Mouse (Mus musculus) frontal cortex, adult 2 months (tissue): ENCODE measurements around the gene Sorbs1. TPM values are rescaled to one million over a fixed set of nuclear protein-coding genes. Genes with fewer than 3 reads are reported as not detected.
A peak's percentile ranks its signal among the peaks of the same experiment; 100 is the strongest.

Experiments
- DNase-seq, 2 experiments: peaks; one replicate each; pipeline ENCODE4 v3.0.0; 2022; ENCODE audit warnings: low spot score in 1 of 2; ENCODE audit errors: extremely low spot score in 1 of 2
- polyA plus RNA-seq: library from polyadenylated mRNA; depleted of rRNA; stranded (reverse); fragments of >200 nt; gene quantifications from 2 replicates; pipeline ENCODE4 v1.2.3, GENCODE M21; 2012

Gene Sorbs1
- polyA plus RNA-seq, 1 experiment: 88.1 TPM

DNA sequence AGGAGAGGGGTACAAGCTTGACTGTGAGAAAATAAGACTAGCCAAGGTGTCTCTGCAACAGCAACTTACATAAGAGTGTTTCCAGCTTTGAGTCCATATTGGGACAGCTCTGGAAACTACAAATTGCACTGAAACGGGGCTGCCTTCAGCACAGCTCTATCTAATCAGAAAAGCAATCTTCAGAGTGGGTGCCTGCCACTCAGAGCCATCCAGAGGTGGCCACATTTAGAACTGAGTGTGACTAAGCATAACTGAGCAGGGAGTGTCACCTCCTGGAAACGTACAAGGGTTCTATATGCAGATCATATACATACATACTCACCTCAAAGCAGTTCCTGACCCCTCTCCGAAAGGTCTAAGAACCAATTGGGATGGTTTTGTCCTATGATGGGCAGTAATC is 71.2 kb downstream of the Sorbs1 start:
- DNase-seq: no peak

DNA sequence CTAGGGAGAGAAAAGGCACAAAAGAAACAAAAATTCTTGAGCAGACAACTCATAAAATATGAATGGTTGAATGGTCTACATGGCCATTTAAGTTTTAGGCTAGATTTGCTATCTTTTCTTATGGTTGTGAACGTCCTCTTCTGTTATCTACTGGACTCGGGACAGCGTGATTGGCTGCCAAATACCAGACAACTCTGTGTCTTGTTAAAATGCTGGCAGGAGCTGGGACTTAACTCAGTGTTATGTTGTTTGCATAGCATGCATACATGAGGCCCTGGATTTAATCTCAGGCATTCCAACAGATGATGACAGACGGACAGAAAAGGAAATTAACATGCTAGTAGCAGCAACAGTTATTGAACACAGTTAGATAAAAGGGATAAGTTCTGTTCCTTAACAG is 72.6 kb downstream of the Sorbs1 start:
- DNase-seq: no peak

DNA sequence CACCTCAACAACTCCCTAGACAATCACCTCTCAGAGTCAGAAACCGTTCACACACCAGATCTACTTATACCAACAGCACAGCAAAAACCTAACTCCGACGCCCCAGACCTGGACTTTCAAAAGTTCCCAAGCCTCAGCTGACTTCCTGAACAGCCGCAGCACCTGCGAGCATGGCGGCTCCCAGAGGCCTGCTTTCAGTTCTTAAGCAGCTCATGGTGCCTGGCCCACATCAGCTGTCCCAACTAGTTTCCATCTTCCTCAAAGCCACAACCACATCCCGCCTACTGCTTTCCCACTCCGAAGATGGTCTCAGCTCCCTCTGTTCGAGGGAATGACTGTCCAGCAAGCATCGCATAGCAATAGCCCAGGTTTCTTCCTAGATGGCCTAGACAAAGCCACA is 74.7 kb downstream of the Sorbs1 start:
- no peak for DNase-seq

DNA sequence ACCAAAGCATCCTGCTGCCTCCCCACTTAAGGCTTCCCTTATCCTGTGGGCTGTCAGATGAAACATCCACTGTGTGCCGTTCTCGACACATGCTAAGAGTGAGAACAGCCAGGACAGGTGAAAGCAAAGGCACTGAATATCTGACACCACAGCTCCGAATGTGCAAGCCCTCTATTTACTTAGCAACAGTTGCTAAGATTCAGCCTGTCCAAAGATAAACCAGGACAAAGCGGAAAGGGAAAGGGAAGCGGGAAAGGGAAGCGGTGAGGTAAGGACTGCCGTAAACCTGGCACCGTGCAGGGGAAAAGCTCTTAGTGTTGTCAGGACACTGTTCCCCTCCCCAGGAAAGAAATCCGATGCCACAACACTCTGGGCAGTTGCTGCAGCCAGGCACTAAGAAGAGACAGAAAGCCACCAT is 75.9 kb downstream of the Sorbs1 start:
- no peak for DNase-seq

DNA sequence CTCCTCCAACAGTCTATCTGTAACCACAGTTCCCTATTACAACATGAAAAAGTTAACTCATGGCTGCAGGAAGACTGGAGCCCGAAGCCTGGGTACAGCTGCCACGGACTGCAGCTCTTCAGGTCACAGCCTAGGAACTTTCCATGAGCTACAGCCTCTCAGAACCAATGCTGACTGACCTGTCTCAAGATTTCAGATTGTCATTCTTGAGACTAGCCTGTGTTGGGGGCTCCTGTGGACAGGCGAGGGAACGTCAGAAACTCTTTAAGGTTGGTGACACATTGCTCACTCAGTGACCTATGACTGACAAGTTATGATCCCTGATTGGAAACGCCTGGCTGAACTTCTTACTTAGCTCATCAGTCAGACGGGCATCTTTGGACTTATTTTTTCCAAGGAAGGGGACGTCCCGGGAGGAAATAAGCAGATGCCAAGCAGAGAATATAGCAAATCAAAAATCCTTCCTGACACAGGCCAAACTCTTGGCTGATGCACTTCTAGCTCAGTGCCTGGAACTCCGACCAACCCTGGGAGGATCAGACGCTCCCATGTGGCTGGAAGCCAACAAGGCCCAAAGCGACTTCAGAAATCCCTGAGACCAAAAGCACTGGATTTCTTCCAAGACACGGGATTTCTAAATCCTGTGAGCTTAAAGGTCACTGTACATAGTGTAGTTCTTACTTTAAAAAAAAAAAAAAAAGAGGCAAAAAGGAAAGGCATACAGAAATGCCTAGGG is 76.9 kb downstream of the Sorbs1 start:
- DNase-seq: no peak

DNA sequence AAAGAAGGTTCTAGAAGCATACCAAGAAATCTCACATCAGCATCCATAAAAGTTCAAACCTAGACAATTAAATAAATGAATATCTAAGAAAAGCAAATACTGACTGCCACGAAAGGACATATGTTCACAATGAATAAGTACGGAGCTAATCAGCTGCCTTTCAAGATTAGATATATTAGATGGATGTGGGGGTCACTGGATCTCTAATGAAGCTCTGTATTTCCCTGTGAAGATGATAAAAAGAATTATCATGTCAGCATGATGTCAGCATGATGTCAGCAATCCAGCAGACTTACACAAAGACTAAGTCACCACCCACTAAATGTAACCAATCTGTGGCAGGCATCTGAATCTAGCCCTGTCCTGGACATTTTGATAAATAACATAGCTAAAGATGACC is 77.8 kb downstream of the Sorbs1 start:
- DNase-seq: no peak

DNA sequence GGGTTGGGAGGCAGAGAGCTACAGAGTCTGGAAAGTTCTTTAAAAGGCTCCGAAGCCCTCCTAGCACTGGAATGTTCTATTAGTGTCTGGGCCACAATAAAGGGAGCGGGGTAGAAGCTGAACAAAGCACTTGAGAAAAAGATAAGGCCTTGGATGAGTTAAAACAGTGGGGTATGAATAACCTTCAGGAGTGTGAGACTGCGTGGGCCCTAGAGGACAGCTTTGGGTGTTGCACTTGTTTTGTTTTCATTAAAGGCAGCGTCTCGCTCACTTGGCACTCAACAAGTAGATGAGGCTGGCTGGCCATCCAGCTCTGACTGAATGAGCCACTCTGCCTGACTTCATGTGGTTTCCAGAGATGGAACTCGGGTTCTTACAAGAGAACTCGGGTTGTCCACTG is 78.5 kb downstream of the Sorbs1 start:
- no peak for DNase-seq

DNA sequence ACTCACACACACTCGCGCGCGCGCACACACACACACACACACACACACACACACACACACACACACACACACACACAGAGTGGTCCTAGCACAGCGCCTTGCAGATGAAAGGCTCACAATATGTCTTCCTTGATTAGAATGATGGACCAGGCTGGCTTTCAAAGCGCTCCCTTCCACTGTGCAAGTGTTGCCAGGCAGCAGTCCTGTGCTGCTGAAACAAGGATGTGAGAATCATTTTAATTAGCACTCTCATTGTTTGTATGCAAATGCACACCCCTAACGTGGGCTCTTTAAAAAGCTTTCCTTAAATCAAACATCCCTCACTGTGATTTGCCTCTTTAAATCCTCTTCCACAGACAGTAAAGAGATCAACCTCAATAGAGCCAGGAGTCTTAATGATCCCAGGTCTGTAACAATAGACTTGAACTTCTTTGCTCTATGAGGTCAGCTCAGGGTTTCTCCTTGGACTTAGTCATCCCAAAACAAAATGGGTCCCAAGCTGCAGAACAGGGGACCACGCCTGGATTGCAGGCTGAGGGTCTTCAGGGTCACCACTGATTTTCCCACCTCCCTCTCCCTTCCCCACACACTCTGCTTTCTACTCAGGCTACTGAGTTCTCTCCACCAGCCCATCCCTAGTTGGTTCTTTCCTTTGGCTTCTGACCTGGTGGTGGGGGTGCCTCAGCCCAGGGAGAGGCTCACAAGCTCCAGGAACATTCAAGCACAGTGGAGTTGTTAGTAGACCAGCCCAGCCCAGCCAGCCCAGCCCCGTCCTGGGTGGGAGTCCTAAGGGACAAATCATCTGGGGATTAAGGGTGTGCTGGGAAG is 79.3 kb downstream of the Sorbs1 start:
- peak in 1 of 2 experiments; percentile 49 for DNase-seq

DNA sequence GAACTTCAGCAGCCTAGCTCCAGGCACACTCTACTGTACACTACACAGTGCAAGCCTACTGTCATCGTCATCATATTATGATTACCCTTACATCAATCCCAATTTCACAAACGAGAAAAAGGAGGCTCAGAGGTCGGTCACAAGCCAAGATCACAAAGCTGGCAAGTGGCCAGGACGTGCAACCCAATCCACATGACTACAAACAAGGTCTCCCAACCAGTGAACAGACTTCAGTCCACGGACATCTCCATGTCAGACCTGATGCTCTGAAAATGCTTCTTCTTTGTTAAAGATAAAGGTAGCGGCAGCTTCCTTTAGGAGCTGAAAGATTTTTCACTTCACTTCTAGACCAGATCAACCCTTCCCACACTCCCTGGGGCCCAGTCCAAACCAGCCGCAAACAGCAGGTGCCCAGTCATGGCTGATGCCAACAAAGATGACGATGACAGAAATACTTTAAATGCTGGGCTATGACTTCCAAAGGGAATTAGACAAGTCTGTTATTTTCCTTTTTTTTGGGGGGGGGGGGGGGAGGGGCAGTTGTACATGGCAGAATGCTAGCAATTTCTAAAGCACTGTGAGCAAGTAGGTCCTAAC is 80.2 kb downstream of the Sorbs1 start:
- DNase-seq: no peak

DNA sequence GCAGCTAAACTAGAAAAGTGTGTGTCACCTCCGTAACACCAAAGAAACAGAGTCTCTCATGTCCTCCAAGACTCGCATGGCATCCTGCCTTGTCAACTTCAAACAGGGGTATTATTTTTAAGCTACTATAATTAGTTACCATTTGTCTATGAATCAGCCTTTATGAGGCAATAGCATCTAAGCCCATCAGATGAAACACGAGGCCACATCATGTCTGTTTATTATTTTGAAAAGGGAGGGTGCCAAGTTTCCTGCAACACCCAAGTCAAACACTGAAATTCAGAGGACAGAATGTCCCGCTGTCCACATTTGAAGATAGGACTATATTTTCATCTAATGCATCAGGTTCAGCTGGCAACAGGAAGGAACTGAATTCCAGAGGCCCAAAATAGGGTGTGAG is 81.6 kb downstream of the Sorbs1 start:
- DNase-seq: no peak

DNA sequence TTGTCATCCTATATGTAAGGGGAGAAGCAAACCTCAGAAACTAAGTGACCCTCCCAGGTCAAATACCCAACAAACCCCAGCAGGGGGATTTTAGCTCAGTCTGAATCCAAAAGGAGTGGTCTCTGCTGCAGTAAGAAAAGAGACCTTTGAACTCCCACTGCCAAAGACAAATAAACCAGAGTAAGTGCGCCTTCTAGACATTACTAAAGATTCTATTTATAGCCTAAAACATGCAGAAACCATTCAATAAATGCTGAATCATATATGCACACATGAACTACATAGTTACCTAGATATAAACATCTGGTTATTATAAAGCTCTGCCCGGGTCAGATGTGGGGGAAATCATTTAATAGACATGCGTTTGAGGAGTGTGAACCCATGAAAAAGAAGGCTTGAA is 84.0 kb downstream of the Sorbs1 start:
- DNase-seq: no peak

DNA sequence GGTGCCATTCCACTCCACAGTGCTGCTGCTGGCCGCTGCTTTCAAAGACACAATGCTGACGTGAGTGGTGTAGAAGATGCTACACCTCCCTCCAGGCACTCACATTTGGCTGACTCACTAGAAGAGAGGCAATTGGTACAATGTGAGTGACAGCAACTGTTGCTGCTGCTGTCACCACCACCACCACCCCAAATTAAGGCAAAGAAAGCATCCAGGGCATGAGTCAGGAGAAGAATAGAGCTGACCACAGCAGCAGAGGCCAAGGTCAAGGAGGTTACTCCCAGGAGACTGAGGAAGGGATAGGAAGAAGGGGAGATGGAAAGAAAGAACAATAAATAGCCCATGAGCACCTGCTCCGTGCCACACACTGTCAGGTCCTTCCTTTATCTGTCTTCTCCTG is 84.4 kb downstream of the Sorbs1 start:
- no peak for DNase-seq

DNA sequence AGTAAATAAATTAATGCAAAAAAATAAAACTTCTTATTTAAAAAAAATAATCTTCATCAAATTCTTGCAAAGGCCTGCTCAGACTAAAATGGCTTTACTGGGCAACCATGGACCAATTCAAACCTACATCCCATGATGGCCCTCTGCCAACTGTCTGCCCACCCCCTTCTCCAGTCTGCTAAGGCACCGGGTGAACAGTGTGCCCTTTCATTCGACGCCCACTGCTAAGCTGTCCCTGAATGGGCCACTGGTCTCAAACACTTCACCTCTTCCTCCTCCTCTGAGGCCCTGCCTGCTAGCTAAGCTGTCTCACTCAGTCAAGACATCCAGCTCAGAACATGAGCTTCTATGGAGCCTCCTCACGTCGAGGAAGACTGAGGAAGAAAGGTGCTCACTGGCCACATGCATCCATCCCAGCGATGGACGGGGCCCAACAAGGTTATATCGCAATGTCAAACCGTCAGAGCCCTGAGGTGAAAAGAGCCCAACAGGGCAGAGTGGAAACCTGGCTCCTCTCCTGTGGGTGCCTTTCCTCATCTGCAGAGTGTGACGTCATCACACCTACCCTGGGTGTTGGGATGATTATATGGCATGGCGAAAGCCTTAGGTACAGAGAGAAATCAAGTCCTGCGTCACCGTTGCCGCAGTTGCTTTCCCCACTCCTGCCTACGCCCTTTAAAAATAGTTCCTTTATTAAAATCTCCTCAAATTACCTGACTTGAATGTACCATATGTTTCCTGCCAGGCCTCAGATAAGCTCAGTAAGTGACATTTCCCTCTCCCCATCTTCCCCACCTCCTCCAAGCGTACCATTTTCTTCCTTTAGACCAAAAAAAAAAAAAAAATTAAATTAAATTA is 87.2 kb downstream of the Sorbs1 start:
- no peak for DNase-seq

DNA sequence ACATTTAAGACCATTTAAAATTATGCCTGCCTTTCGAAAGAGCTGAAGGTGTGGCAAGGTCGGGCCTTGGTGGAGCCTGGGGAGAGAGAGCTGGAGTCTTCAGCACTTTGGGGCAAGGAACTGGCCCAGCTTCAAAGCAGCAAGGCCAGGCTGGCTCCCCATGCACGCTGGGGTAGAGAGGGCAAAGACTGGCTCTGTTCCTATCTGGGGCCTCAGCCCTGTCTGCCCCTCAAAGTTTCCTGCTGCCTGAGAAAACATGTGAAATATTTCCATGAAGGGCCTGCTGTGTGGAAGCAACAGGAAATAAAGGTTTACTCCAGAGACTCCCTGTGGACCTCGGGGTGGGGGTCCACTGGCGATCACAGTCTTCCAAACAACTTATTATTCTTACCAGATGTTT is 88.3 kb downstream of the Sorbs1 start:
- no peak for DNase-seq

DNA sequence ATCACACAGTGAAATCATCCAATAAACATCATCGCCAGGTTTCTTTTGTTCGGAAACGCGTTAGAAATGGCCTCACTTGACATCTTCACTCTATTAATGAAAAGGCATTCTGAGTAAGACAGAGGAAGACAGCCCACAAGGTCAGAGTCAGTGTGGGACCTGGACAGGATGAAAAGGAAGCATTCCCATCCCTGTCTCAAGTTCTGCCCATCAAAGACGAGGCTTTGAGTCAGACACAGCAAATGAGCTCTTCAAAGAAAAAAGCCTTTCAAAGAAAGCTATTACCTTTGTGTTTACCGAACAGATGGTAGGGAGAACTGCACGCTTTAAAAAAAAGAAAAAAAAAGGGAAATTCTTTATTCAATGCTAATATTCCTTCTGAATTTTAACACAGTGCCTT is 92.5 kb downstream of the Sorbs1 start:
- no peak for DNase-seq

DNA sequence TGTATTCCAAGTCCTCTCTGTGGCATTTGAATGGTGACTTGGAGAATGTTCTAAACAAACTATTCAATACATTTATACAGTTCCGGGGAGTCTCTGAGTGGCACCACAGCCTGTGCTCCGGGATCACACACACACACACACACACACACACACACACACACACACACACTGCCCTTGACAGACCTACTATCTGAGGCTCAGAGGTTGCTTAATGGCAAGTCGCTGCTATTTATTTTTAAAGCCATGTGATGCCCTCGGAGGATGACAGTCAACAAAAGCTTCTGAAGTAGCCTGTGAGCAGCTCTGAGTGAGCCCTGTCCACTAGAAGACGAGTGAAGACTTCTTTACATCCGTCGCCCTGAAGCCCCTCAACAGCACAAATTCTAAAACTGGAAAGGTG is 94.3 kb downstream of the Sorbs1 start:
- no peak for DNase-seq

DNA sequence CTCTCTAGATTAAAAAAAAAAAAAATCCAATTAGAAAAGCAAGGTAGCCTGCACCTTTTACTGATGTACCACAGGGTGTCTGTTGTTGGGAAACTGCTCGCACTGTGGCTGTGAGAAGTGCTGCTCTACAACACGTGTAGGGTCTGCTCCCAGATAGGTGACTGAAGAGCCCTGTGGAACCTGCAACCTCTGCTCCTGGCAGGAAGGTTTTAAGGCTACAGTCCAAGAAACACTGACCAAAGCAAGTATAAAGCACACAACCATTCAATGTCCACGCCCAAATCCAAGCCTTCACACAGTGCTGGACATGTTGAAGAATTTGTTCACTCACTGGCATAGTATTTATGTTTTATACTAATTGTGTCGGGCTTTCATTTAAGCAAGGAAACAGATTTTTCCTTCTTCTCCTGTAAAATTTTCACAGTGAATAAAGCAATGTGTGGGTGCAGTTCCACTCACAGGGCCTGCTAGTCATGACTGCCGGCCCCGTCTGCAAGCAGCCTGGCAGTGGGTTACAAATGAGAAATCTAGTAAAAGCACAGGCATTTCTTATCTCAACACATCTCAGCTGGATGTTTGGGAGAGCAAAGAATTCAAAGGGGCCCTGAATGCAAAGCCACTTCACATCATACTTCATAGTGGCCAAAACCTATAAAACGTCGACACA is 96.3 kb downstream of the Sorbs1 start:
- DNase-seq: peak in 1 of 2 experiments; percentile 52

DNA sequence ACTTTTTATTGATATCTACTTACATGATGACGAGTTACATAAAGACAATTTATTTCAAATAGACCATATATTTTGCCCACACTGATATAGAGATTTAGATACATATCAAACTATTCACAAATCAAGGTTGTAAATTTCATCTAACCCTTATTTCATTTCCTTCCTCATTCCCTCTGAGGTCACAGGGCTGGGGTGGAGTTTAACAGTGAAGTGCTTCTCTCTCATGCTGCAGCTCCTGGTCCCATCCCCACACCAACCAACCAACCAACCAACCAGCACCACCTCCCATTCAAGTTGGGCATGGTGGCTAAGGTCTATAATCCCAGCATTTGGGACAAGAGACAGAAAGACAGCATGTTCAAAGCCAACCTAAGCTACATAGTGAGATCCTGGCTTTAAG is 97.9 kb downstream of the Sorbs1 start:
- no peak for DNase-seq

DNA sequence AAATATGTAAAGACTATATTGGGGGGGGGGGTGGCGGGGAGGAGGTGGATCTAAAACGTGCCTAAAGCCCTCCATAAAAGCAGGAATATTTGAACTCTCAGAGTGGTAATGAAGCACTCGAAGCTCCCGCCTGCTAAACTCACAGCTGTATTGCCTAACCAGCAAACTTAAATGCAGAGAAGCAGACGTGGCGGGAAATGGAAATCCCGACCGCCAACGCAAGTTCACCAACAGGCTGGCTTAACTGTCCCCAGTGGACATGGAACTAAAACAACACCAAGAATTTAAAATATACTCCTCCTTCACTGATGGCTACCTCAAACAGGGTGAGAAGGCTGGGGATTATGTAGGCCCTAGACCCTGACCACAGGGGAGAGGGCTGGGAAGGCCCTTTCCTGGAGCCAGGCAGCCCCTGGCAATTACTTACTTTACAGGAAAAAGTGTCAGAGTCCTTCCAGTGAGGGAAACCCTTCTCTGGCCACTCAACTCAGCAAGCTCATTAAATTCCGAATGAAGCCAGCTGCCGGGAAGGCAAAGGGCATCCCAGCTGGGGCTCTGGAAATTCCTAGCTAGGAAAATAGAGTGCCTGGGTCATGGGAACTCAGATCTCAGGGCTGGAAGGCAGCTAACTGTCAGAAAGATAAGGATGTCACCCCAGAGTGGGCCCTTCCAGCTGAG is 98.6 kb downstream of the Sorbs1 start:
- DNase-seq: no peak

DNA sequence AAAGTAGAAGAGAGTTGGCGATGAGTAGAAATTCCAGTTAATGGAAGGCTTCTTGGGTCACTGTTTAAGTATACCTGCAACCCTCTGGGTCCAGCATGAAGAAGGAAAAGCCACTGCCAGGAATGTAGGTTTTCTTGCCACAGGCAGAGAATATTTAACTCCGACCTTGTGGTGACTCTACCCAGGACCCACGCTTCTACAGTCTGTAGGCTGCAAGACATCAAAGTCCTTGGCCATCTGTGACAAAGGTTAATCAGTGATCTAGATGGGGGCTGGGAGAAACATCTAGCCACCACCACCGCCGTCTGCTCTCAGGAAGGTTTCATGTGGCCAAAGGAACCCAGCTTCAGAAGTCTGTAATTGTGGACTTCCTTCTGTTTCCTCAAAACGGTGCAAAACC is 99.2 kb downstream of the Sorbs1 start:
- DNase-seq: no peak
